Mouse (Mus musculus): ENCODE measurements at regions not wholly inside any gene's neighbourhood (a gene's known extent, or its start where the extent isn't known, plus 50 kb on each side); places are given as distances from the start of the nearest gene placed in this dataset.
"Not testable (repeated sequence)": the region's sequence is repeated elsewhere in the genome, so short reads cannot be mapped to it uniquely, and the experiment has no call there.

DNA sequence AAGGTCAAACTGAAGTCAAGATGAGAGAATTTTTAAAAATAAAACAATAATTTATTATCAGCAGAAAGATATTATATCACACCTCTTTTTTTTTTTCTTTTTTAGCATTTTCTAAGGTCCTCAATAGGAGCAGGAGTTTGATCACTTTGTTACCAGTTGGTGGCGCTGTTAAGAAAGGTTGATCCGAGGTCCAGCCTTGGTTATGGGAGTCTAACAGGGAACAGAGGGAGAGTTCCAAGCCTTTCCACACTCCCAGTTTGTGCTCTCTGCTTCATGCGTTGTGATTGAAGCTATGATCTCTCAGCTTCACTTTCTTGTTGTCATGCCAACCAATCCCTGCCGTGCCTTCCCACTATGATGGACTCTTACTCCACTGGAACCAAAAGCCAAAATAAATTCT lies 83.8 kb downstream of the Fam174a start:
- no peak for DNase-seq

DNA sequence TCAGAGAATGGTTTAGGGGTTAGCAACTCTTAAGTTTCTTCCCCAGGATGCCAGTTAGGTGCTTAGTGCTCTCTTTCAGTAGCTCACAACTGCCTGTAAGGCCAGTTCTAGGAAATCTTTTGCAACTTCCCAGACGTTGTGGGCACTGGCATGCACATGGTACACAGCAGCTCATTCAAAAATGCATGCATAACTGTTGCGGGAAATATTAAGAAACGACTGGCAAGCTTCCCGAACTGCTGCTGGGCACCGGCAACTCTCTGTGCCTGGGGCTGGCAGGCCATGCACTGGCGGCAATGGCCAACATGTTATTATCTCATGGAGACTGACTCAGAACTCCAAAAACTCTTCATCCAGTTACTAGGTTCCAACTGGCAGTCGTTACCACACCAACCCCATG lies 86.3 kb downstream of the Fam174a start:
- no peak for DNase-seq

DNA sequence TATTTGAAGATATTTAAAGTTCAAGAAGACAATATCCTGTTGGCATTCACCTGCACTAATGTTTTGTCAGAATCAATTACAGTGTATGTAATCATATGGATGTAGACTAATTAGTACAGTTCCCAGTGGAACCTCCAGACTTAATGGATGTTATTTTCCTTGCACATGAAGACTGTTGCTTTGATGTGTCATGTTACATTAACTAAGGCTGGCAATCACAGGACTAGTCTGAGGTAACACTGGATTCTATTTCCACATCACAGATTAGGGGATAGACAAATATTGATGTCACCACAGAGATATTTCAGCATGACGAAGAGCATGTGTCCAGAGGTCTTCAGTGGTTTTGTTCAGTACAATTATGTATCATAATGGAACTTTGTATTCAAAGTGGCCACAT lies 108.8 kb downstream of the Fam174a start:
- no peak for DNase-seq

DNA sequence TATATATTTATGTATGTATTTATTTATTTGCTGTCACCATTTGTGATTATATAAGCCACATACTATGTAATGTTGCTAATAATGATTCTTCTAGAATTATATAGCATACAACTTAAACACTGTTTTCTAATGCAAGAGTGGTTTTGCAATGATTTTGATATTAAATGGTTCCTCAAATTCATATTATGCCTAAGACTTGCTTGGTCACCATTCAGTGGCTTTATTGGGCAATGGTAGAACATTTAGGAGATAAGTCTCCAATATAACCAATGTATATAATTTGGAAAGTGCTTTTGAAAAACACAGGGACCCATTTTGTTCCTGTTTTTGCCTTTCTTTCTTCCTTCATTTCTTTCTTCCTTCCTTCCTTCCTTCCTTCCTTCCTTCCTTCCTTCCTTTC lies 112.0 kb downstream of the Fam174a start:
- DNase-seq = no peak

DNA sequence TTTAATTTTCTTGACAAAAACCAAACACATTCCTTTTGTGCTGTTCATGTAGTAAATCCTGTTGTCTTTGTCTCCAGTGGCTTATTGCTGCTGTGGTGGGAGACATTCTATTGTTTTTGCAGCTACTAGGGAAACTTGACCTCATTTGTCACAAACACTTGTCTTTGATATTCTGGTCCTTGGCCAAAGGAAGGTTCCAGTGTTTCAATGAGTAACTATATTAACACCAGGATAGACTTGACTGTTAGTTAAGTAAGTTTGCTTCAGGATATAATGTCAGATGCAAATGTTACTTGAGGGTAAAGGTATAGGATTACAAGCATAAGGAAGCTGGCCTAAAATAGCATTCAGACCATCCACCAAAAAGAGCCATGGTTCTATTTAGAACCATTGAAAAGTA lies 123.7 kb downstream of the Fam174a start:
- DNase-seq = no peak

DNA sequence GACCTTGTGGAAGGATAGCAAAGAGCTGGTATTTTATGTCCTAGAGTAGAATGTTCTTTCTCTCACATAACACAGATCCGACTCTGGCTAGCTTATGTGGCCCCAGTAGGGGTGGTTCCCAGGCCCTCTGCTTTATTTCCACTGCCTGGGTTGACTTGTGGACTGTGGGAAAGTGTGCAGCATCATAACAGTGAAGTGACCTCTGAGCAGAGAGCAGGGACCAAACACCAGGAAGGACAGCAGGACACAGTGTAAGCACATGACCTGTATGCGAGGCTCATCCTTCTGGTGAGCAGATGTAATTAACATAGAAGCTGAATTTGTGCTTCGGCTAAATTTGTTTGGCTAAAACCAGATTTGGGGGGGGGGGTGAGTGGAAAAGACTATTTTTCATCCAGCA lies 132.1 kb downstream of the Fam174a start:
- no peak for DNase-seq

DNA sequence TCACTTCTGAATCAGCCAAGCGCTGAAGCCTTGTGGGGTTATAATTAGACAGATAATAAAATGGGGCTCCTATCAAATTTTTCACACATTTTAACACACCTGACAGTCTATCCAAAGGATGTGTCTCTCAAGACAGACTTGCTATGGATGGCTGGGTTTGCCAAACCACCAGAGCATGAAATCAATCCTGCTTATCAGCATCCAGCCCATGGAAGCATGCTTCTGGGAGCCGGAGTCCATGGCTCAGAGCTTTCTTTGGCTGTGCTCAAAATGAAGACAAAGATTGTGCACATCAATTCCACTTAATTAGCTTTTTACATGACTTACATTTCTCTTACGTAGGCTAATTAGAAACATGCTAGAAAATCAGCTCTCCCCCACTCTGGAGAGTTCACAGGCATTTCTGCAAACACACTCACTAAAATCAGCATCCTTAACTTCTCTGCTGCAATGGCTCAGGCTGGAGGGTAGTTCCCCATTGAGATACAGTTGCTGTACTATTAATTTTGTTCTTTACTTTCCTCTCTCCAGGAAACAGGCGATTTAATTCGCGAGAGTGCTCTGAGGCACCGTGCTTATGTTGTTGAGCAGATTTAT lies 135.6 kb downstream of the Fam174a start:
- DNase-seq = no peak

DNA sequence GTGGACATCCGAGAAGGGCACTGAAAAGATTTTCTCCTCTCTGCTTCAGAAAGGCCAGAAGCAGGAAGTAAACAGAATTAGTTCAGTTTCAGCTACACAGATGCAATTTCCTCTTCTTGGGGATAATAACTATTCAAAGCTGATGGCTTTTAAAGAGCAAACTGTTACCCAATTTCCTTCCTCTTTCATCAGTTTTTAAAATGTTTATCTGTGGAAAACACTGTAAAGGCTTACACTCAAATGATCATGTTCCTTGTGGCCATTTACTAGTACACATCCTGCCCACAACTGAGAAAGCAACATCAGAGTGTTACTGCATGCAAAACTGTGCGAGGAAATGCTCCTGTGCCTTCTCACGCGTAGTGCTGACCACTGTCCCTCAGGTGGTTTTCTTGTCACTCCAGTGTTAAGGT lies 137.5 kb downstream of the Fam174a start:
- DNase-seq = no peak

DNA sequence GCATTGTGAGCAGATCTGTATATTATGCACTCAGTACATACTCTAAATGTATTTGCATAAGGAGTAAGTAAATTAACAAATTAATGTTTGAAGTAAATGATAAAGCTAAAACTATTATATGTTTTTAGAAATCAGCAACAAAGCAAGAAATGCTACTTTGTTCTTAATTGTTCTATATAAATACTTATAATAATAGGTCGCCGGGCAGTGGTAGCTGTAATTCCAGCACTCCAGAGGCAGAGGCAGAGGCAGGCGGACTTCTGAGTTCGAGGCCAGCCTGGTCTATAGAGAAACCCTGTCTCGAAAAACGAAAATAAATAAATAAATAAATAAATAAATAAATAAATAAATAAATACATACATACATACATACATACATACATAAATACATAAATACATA lies 138.3 kb downstream of the Fam174a start:
- peak; percentile 11 for DNase-seq

DNA sequence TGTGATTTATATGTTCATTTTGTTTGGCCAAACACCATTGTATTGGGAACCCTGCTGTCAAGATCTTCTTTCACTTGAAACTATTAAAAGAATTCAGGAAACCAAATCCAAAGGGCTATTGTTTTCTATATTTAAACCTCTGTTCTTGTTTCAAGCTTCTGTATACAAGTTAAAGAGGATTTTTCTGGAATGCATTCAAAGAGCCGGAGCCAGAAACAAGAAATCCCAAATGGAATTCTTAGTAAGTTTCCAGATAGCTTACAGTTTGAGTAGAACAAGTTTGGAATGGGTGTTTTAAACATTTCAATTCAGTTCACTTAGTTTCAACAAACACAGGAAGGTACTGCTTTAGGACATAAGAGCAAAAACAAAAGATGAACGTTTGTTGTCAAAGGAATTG lies 140.8 kb downstream of the Fam174a start:
- no peak for DNase-seq

DNA sequence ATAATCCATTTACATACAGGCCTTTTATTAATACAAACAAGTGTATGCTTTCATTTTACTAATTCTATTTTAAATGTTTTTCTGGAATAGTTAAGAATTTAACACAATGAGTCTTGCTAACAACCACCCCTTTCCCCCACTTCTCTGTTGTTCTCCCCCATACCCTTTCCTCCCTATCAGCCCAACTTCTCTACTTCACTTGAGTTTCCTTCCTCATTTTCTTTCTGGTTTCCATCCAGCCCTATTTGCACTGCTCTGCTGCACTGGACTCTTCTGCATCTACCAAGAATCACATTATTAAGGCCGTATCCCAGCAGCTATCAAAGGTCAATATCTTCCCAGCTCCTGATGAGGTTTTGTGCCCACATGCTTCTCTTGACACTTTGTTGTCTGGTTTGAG lies 145.9 kb downstream of the Fam174a start:
- DNase-seq = no peak

DNA sequence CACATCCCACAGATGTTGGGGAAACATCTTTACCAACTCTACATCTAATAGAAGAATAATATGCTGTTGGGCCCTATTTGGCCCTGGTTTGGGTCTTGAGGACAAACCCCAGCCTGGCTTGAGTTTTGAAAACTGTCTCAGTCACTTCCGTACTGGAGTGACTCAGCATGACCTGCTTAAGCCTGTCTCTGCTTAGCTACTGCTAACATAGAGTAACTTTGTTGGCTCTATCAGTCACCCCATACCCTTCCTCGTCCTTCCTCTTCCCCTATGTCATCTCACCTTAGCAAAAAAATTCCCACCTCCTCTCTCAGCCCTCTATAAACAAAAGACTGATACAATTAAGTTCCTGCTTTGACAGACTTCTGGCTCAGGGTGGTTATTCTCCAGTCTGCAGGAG lies 154.7 kb downstream of the Fam174a start:
- DNase-seq = no peak

DNA sequence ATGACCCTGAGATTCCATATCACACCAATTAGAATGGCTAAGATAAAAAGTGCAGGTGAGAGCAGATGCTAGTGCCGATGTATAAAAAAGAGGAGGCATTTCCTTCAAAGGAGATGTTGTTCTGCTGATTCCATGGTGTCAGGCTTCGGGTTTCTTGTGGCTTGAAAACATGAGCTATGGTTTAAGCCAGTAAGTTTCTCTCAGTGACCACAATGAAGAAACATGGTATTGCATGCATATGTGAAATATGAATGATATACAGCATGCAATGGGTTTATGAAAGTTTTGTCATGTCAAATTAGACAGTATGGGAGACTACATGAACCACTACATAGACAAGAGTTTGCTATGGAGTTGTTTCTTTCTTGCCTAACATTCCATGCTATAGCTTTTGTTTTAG lies 155.3 kb downstream of the Fam174a start:
- no peak for DNase-seq

DNA sequence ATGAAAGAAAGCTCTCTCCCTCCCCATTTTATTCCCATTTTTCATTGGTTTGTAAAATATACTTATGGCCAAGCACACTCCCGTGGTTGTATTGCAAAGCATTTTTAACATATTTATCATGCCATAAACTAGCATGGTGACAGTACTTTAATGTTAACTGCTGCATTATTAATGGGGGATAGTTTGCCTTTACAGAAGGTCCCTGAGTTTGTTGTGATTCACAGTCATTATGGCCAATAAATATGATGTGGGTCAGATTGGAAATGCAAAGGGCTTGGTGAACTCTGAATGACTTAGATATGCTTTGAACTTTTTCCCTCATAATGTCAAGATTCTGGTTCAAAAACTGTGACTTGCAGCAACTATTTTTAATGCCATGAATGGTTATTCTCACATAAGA lies 157.1 kb downstream of the Fam174a start:
- no peak for DNase-seq

DNA sequence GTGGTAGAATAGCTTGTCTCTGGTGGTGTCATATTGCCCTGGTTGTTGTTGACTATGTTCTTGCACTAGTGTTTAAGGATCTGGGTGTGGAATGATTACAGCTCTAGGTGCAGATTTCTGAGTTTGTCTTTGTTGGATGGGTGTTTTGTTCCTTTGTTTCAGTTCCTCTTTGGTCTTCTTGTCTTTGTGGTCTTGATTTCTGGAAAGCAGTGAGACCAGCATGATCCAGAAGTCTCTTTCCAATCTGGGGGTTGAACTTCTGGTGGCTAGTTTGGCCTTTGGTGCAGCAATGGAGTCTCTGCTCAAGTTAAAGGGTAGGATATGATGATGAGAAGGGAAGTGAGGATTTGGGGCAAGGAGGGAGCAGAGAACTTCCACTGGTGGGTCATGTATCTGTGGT lies 174.4 kb downstream of the St8sia4 start:
- DNase-seq = no peak

DNA sequence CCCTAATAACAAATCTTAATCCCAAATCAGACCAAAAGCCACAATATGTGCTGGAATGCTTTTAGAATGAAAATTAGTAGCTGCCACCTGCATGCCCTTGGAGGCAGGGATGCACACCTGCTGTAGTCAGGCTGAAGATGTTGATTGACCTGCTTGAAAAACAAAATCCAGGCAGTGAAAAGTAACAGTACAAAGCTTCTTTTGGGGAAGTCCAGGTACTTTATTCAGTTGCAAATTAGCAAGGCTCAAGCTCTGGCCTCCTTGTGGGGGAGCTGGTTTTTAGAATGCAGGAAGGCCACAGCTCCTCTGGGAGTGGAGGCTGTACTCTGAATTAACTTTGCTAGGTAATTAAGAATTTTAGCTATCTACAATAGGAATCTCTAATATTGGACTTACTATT lies 166.7 kb downstream of the St8sia4 start:
- not testable (repeated sequence) for DNase-seq

DNA sequence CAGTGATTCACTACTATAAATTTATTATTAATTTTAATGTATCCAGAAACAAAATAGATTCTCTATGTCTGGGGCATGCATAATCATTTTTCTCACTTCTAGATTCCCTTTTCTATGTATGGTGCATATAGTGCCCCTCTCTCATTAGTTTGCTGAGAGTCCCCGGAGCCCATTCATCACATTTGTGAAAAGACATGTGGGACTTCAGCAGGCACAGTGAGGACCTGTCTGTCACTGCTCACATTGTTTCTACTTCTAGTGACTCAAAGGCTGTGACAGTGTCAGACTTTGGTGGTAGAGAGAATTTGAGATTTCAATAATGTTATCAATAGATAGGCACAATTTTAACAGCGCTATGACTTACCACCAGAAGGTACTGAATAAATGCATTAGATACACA lies 158.7 kb downstream of the St8sia4 start:
- no peak for DNase-seq

DNA sequence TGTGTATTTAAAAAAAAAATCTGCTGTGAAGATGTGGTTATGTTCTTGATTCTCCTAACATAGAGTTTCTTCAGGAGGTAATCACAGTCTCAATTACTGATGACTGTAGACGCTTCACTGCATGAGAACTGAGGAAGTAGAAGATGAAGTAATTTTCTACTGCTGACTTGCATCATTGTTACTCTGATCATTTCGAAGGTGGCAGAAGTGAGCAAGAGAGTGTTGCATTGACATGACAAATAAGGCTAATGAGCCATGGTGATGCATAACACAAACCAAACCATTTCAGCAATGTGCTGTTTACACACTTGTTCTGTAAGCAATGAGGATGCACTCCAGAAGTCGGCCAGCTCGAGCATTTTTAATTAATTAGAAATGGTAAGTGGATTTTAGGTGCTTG lies 138.6 kb downstream of the St8sia4 start:
- DNase-seq = no peak

DNA sequence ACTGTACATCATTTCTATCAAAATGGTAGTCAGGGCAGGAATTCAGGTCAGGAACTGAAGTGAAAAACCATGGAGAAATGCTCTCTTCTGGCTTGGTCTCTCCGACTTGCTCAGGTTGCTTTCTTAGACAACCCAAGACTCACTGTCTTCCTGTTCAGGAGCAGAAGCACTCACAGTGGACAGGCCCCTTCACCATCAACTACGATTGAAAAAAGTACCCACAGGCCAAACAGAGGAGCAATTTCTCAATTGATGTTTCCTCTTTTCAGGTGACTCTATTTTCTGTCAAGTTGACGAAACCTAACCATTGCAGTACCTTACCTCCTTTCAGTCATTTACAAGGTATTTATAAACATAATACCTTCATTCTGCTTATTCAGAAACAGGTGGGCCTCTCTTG lies 136.4 kb downstream of the St8sia4 start:
- no peak for DNase-seq

Measured in kidney, adult 11 months (tissue).